Mouse (Mus musculus) kidney, adult 2 months (tissue): ENCODE measurements at regions not wholly inside any gene's neighbourhood (a gene's known extent, or its start where the extent isn't known, plus 50 kb on each side); places are given as distances from the start of the nearest gene placed in this dataset.

Experiments used
- CTCF ChIP-seq: fragments of 200-500 bp; conservative IDR thresholded peaks from 2 replicates; pipeline ENCODE4 v1.5.1; 2011; ENCODE audit warnings: low read depth, mild to moderate bottlenecking, control low read depth, low read length, moderate library complexity, mixed read lengths; ENCODE audit not compliant: insufficient read depth, insufficient read length
- POLR2A ChIP-seq: fragments of 200-500 bp; IDR thresholded peaks from one replicate; pipeline ENCODE4 v1.6.1; 2011; ENCODE audit warnings: low read depth, low read length, control low read depth

- TF ChIP-seq CTCF (no peak), POLR2A (no peak)
Observed at GRCm38 (mm10) chr15:13391331-13391730, 217.9 kb upstream of the Cdh6 start.
